Mouse (Mus musculus): Measurements from ENCODE around the gene Klc1. TPM values are rescaled to one million over a fixed set of nuclear protein-coding genes. Genes with fewer than 3 reads are reported as not detected.

Gene Klc1
- total and polyA plus RNA-seq, 2 experiments = 17.4 to 18.8 TPM

DNA sequence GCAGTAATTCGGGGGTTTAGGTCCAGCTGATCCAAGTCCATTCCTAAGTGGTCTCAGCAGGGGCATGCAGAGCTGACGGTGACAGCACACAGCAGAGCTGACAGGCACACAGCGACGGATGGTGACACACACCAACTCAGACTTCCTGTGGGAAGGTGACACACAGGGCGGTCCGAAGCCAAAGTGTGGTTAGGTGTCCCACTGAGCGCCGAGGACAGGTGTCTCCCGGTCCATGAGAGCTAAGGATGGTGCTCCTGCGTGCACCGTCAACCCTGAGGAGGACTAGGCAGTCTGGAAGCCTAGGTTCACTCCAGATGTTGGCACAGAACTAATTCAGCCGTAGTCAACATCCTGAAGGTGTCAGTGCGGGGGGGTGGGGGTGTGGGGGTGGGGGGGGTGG is 53.4 kb downstream of the Klc1 start:
- H3K27me3 ChIP-seq (ENCODE audit: control insufficient read depth, insufficient read depth, low read length) = no peaks in the 10 kb centered on the region
- peaks cover 25% of the 10 kb centered on the region for H3K4me1 ChIP-seq (ENCODE audit: control insufficient read depth, insufficient read depth, low read length)
- no peak overlapping the region for H3K9ac ChIP-seq (ENCODE audit: low read depth, low read length)
- no peak overlapping the region for H3K4me3 ChIP-seq (ENCODE audit: insufficient read depth, low read depth, low read length)
- no peak for DNase-seq (ENCODE audit: extremely low read depth, low read depth, low spot score)
- H3K79me2 ChIP-seq (ENCODE audit: control insufficient read depth, insufficient read depth, low read length) = no peaks in the 10 kb centered on the region
- no peak for TF ChIP-seq POLR2A (IDR thresholded peaks at IDR 0.05; ENCODE audit: extremely low read depth, insufficient read depth, low read length)
- TF ChIP-seq CTCF (IDR thresholded peaks at IDR 0.05; ENCODE audit: low read depth, low read length) = no peak
- no peak overlapping the region for H3K27ac ChIP-seq (replicated peaks; ENCODE audit: insufficient read depth, low read depth, low read length)
- no peaks in the 10 kb centered on the region for H3K36me3 ChIP-seq (ENCODE audit: control insufficient read depth, insufficient read depth, low read length)
- 92% methylated on average over 13 of the region's 13 CpGs for WGBS

DNA sequence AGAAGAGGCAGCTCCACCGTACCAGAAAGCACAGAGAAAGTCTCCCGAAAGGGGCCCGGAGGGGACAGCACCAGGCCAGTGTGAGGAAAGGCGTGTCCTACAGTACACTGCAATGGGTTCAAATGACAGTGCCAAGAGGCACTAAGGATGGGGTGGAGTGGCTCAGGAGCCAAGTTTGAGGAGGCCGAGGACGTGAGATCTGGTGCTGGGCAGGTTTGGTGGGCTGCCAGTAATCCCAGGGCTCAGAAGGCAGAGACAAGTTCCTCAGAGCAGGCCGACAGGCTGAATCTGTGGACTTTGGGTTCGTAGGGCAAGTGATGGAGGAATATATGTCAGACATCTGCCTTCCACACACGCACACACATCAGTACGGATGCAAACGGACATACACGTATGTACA is 54.0 kb downstream of the Klc1 start:
- H3K27me3 ChIP-seq (ENCODE audit: control insufficient read depth, insufficient read depth, low read length) = no peaks in the 10 kb centered on the region
- DNase-seq (ENCODE audit: extremely low read depth, low read depth, low spot score) = no peak
- peaks cover 27% of the 10 kb centered on the region for H3K4me1 ChIP-seq (ENCODE audit: control insufficient read depth, insufficient read depth, low read length)
- peaks cover 2% of the 10 kb centered on the region; the same call in 1 of the 2 replicates for H3K79me2 ChIP-seq (ENCODE audit: control insufficient read depth, insufficient read depth, low read length)
- no peaks in the 10 kb centered on the region for H3K36me3 ChIP-seq (ENCODE audit: control insufficient read depth, insufficient read depth, low read length)
- no peak overlapping the region for H3K9ac ChIP-seq (ENCODE audit: low read depth, low read length)
- H3K27ac ChIP-seq (replicated peaks; ENCODE audit: insufficient read depth, low read depth, low read length) = no peak overlapping the region
- TF ChIP-seq POLR2A (IDR thresholded peaks at IDR 0.05; ENCODE audit: extremely low read depth, insufficient read depth, low read length) (no peak), CTCF (IDR thresholded peaks at IDR 0.05; ENCODE audit: low read depth, low read length) (no peak)
- WGBS = 72% methylated on average over 12 of the region's 12 CpGs
- no peak overlapping the region for H3K4me3 ChIP-seq (ENCODE audit: insufficient read depth, low read depth, low read length)

DNA sequence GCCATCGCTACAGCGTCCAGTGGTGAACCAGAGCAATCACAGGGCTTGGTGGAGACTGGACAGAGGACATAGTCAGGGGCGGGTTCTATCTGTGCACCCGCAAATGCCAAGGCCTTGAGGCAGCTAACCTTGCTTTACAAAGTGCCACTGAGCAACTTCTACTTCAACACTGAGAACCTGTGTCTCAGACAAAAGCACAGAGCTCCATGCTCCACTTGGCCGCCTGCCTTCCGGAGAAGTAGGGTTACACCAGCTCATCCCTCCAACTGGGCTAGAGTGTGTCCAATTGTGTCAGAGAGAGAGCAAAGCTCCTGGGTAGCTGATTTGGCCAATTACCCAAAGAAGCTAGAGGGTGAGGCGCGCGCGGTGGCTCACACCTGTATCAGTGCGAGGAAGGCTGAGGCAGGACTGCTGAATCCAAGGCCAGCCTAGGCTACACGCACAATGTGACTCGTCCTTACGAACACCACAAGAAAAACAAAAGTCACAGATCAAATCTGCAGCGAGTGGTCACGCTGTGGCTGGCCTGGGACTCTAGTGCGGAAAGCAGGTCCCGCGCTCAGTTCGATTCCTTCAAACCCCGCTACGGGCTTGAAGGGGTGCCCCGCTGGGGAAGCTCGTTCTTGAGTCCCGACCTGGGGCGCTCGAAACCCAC is 54.6 kb downstream of the Klc1 start:
- H3K27ac ChIP-seq (replicated peaks; ENCODE audit: insufficient read depth, low read depth, low read length) = peak overlapping the region; percentile 22
- WGBS = 2% methylated on average over 27 of the region's 27 CpGs
- DNase-seq (ENCODE audit: extremely low read depth, low read depth, low spot score) = peak; percentile 83

DNA sequence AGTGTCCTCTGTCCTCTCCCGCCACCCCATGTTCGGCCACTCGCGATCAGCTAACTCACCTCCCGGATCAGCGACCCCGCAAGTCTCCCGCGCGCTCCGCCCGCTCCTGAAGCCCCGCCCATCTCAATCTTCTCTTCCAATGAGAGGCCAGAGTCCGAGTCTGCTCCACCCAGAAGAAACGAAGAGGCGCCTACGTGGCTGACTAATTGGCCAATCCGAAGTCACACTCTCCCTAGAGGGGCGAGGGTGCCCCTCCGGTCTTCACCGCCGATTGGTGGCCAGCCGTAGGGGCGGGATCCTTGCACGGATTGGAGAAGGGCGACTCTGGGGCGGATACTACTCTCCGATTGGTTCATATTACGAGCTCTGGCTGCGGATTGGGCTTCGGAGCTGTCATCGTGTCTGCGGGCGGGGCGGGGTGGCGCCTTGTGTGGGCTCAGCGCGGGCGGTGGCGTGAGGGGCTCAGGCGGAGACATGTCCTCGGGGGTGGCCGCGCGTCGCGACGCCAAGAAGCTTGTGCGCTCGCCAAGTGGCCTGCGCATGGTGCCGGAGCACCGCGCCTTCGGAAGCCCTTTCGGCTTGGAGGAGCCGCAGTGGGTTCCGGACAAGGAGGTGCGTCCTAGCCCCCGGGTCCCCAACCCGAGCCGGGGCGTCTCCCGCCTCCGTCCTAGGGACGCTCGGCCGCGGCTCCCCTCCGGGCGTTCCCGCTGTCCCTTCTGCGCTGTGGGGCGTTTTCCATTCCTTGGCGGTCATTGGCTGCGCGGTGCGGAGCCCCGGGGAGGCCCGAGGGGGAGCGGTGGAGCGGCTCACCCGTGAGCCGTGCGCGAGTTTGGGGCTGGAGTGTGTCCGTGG is 55.3 kb downstream of the Klc1 start, which contains the start of the genes Xrcc3 and Zfyve21:
Xrcc3 (minus strand) TSS at position 108 of the 852 bp plus-strand sequence.
Zfyve21 (plus strand) TSS at position 405 of the 852 bp plus-strand sequence.
- peak; percentile 96 for DNase-seq (ENCODE audit: extremely low read depth, low read depth, low spot score)
- Histone ChIP-seq H3K9ac (ENCODE audit: low read depth, low read length) (peak within 1 kb of the TSS; percentile 90), H3K79me2 (ENCODE audit: control insufficient read depth, insufficient read depth, low read length) (peaks cover 12% of the 10 kb centered on the region), H3K36me3 (ENCODE audit: control insufficient read depth, insufficient read depth, low read length) (no peaks in the 10 kb centered on the region), H3K4me1 (ENCODE audit: control insufficient read depth, insufficient read depth, low read length) (peaks cover 36% of the 10 kb centered on the region), H3K4me3 (ENCODE audit: insufficient read depth, low read depth, low read length) (peak within 1 kb of the TSS; percentile 86), H3K27me3 (ENCODE audit: control insufficient read depth, insufficient read depth, low read length) (no peaks in the 10 kb centered on the region), H3K27ac (replicated peaks; ENCODE audit: insufficient read depth, low read depth, low read length) (peak within 1 kb of the TSS; percentile 95)
- WGBS = under 1% methylated on average over 87 of the region's 87 CpGs
- TF ChIP-seq CTCF (IDR thresholded peaks at IDR 0.05; ENCODE audit: low read depth, low read length) = no peak
- peak; percentile 94 for TF ChIP-seq POLR2A (IDR thresholded peaks at IDR 0.05; ENCODE audit: extremely low read depth, insufficient read depth, low read length)

More for the DNA sequence above, 54.6 kb downstream of the Klc1 start:
- H3K36me3 ChIP-seq (ENCODE audit: control insufficient read depth, insufficient read depth, low read length) = no peaks in the 10 kb centered on the region
- no peaks in the 10 kb centered on the region for H3K27me3 ChIP-seq (ENCODE audit: control insufficient read depth, insufficient read depth, low read length)
- TF ChIP-seq CTCF (IDR thresholded peaks at IDR 0.05; ENCODE audit: low read depth, low read length) (no peak), POLR2A (IDR thresholded peaks at IDR 0.05; ENCODE audit: extremely low read depth, insufficient read depth, low read length) (no peak)
- H3K79me2 ChIP-seq (ENCODE audit: control insufficient read depth, insufficient read depth, low read length) = peaks cover 5% of the 10 kb centered on the region; the same call in 1 of the 2 replicates
- peaks cover 30% of the 10 kb centered on the region for H3K4me1 ChIP-seq (ENCODE audit: control insufficient read depth, insufficient read depth, low read length)
- H3K9ac ChIP-seq (ENCODE audit: low read depth, low read length) = peak overlapping the region; percentile 46
- H3K4me3 ChIP-seq (ENCODE audit: insufficient read depth, low read depth, low read length) = peak overlapping the region; percentile 65

DNA sequence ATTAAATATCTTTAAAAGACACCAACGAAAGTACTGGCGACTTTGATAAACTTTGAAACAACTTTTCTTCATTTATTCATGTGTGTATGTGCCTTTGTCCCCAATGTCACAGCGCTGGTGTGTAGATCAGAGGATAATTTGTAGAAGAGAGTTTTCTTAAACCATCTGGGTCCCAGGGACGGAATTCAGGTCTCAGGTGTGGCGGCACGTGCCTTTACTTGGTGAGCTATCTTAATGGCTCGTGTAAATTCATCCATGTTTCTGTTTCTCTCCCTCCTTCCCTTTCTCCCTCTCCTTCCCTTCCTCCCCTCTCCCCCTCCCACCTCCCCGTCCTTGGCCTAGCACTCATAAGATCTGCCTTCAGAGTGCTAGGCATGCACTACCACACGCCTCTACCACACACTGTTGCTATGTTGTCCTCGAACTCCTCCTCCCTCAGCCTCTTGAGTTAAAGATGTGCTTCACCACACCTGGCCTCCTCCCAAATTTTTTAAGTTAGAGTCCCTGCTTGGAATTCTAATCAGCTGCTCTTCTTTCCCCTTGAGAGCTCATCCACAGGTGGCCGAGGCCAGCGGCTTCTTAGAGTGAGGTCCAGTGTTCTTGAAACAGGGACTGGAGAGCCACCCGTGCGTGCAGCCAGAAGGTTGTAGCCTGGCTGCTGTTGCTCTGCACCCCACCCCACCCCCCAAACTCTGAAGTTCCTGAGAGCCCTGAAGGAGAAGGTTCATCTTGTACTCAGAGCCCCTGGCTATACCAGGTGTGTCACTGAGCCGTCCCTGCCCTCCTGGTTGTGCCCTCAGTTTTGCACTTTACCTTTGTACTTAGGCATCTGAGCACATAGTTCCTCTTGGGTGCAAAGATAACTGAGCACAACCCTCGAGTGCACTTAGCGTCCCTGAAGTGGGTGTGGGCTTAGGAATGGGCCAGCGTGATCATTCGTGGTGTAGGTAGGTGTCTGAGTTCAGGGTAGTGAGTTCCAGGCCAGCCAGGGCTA is 56.4 kb downstream of the Klc1 start:
- Histone ChIP-seq H3K27me3 (ENCODE audit: control insufficient read depth, insufficient read depth, low read length) (no peaks in the 10 kb centered on the region), H3K79me2 (ENCODE audit: control insufficient read depth, insufficient read depth, low read length) (peaks cover 14% of the 10 kb centered on the region), H3K4me1 (ENCODE audit: control insufficient read depth, insufficient read depth, low read length) (peaks cover 38% of the 10 kb centered on the region), H3K9ac (ENCODE audit: low read depth, low read length) (peak overlapping the region; percentile 20), H3K36me3 (ENCODE audit: control insufficient read depth, insufficient read depth, low read length) (no peaks in the 10 kb centered on the region), H3K27ac (replicated peaks; ENCODE audit: insufficient read depth, low read depth, low read length) (peak overlapping the region; percentile 95), H3K4me3 (ENCODE audit: insufficient read depth, low read depth, low read length) (peak overlapping the region; percentile 86)
- TF ChIP-seq CTCF (IDR thresholded peaks at IDR 0.05; ENCODE audit: low read depth, low read length) = no peak
- TF ChIP-seq POLR2A (IDR thresholded peaks at IDR 0.05; ENCODE audit: extremely low read depth, insufficient read depth, low read length) = no peak
- DNase-seq (ENCODE audit: extremely low read depth, low read depth, low spot score) = peak; percentile 88
- WGBS = 13% methylated on average over 19 of the region's 19 CpGs

All from liver, adult 2 months (tissue).